Mouse (Mus musculus) regulatory T cell (primary cell): ENCODE data around the gene Il24.

Experiments
- in situ Hi-C: fragments of 300-600 bp; cut with MboI, MseI; formaldehyde crosslinking; loops from one replicate; pipeline ENCODE4 v1.15.1; 2025; ENCODE audit warnings: high pct_unique_total_duplicates

Il24 gene

DNA sequence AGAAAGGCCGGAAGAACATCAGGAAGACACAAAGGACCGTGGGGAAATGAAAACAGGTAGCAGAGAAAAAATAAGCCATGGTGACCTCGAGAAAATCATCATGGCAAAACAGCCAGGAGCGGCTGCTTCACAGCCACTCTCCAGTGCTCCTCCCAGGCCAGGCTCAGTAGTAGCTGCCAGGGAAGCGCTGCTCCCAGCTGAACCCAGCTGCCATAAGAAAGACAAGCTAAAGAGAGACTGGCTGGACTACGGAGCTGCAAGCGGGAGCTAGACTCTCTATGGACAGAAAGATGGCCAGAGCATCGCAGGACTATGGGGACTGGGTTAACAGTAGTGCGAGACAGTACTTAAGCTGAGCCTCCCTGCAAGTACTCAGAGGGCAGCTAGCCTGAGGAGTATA is 32.4 kb downstream of the Il24 start:
- in situ Hi-C loops: no loop called here

DNA sequence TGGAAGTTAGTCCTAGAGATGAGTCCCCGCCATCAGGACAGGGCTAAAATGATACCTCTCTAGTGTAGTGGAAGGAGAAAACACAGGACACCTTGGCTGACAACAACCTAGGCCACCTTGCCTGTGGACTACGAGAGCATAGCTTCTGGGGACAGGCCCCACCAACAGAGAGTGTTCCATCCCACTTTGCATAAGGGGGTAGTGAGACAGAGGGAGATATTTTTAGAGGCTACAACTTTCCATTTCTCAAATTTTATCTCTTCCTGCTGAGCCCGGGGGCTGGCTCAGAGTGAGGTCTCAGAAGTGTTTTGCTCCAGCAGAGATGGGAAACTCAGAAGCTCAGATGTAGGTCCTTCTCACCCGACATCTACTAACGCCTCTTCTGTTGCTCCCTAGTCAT is 36.8 kb downstream of the Il24 start:
- in situ Hi-C loops: no loop called here

DNA sequence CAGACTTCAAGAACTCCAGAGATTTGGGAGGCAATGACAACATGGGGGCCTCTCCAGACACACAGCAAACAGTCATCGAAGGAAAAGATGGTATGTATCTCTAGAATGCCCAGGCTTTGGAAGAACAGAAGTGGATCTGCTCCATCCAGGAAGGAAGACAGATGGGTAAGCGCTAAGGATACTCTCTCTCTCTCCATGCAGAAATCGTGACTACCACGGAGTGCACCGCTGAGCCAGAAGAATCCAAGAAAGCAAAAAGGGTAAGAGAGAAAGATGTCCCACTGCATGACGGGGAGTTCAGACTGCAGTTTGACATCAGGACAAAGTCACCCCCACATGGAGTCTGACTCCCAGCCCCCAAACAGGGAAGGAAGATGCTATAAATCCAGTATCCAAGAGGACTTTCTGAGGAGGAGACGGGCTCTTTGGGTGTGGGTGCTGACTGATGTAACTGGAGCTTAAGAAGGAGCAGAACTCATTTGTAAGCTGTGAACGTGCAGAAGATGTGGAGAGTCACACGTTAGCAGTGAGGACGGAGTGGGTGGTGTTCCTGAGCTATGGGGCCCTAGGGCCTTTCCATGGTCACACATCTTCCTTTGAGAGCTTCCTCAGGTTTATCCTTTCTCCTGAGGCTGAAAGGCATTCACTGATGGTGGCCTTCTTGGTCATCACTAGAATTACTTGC is 37.6 kb downstream of the Il24 start:
- in situ Hi-C loops: no loop called here

DNA sequence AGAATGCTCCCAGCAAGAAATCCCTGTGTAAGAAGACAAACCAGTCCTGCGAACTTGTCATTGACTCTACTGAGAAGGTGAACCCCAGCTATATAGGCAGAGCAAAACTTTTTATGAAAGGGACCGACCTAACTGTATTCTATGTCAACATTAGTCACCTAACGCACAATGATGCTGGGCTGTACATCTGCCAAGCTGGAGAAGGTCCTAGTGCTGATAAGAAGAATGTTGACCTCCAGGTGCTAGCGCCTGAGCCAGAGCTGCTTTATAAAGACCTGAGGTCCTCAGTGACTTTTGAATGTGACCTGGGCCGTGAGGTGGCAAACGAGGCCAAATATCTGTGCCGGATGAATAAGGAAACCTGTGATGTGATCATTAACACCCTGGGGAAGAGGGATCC is 42.7 kb downstream of the Il24 start:
- in situ Hi-C loops: no loop called here

DNA sequence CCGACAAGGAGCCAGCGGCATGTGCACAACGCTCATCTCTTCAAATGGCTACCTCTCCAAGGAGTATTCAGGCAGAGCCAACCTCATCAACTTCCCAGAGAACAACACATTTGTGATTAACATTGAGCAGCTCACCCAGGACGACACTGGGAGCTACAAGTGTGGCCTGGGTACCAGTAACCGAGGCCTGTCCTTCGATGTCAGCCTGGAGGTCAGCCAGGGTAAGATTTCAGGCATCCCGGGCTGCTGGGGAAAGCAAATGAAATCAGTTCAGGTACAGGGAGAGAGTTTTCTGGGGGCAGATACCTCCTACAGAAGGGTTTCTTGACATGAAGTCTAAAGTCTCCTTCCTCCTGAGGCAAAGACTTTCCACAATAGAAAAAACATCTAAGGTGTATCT is 45.6 kb downstream of the Il24 start:
- in situ Hi-C loops: no loop called here

DNA sequence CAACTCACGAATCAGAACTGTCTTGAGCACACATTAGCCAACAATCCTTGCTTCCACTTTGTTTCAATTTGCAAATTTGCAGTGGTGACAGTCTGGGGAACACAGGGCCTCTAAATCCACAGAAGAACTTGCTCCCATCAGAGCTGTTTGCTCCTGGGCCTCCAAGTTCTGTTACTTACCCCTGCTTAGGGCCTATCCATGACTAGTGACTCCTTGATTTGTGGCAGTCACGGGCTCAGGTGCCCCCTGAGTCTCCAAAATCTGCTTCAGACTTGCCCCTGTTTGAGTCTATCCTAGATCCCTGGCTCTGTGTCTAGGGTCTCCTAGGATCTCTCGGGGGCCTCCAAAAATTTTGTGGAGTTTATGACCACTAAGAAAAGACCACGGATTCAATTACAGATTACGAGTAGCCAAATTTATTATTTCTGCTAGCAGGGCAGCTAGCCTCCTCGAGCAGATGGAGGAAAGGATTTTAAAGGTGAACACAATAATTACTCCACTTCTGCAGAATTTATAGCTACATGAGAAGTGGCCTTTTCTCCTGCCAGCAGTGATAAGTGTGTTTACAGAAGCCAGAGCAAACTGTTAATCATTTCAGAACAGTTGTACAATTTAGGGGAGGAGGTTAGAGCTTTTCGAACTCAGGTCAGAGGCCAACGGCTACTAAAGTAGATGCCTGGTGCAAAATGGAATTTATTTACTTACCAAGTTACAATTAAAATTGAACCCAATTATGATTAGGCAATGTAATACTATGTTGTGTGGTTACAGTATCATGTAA is 46.5 kb downstream of the Il24 start:
- in situ Hi-C loops: no loop called here

DNA sequence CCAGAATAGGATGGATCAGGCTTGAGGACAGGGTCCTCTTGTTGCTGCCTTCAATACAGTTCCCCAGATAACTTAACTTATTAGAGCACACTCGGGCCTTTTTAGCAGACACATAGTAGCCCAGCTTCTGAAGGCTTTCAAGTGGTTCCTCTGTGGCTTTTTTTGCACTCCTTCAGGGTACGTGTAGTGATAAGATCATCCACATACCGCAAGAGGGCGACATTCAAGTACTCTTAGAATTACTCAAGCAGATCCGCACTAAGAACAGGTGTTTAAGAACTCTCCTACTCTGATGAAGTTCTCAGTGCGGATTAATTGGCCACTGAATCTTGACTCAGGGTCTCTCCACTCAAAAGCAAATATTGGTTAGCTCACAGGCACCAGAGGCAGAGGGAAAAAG is 49.0 kb downstream of the Il24 start:
- in situ Hi-C loops: no loop called here

DNA sequence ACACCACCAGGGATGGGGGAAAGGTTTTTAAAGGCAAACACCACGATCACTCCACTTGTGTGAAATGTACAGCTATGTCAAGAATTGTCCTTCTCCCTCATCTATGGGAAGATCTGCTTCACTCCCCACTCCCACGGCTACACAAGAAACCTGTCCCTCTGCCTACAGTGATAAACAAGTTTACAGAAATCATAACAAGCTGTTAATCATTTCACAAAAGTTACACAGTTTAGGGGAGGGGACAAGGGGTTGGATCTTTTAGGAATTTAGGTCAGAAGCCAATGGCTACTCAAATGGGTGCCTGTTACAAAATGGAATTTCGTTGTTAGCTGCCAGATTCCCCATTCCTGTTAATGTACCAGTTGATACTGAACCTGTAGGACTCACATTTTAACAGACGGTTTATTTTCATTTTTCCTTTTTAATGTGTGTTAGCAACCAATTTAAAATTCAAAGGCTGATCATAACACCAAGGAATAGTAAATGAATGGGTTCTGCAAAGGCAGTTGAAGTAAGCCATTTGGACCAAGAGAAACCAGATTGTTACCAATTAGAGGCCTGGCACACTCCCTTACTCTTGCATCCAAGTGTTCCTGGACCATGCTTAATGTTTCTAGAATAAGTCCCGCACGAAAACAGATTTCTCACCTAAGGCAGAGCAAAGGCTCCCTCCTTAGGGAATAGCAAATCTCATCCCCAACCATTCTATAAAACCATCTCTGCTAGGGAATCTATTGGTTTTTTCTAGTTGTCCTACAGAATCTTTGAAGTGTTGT is 51.9 kb downstream of the Il24 start:
- in situ Hi-C loops: no loop called here

DNA sequence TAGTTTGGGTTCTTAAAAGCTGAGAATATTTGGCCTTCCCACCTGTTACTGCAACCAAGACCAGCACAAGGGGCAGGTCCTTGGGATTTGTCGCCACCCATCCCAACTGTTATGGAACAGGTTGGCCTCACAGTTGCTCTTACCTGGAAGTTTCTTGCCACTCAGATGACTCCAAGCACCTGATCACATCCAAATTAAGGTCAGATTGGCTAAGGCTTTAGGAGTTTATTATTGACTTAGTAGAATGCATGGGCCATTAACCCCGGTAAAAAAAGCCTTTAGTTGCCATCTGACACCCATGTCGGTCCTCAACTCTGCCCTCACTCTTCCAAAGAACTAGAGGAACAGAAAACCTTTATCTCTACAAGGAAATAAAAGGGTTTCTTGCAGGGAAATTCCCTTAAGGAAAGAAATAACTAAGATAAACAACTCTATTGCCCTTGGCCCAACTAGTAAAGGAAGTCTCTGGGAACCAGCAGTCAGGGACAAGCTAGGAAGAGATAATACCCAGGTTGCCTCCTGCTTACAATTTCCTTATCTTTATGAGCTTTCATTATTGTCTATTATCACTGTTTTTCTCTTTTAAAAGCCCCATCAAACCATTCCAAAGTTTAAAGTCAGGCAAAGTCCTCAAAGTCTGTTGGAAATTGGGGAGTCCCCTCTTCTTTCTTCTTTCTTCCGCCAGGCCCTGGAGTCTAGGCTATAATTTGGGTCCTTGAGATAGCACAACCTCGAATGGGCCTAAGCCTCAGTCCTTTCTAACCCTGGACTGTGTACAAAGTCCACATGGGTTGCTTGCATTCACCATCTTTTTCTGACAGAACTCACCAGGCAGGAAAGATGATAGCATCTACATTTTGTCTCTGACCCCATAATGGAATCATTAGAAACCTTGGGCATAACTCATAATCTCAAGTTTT is 54.8 kb downstream of the Il24 start:
- in situ Hi-C loops: no loop called here
